14 mouse cellular contexts compared by ENCODE assay signal in the genomic region with DNA sequence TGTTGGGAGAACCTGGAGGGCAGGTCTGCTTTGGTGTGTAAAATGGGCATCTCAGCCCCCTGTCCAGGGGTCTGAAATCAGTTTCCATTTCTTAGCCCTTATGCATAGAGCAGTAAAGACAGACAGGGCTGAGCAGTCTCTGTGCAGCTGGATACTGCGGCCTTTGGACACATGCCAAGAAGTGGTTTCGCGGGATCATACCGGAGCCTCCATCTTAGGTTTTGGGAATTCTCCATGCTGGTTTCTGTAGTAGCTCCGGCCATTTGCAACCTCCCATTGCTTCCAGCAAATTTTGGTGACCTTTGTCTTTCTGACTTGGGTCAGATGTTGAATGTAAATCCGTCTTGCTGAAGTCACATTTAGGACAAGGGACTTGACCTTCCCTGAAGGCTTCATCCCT. TPM values are rescaled to one million over a fixed set of nuclear protein-coding genes. Genes with fewer than 3 reads are reported as not detected.
A peak's percentile ranks its signal among the peaks of the same experiment; 100 is the strongest.
DNase-seq lines count a peak whose midpoint lies in the region; ATAC-seq lines count a peak whose summit lies in the region.
"Had no signal": no experiment of that assay in that cellular context is flagged by ENCODE, and none has a peak within 500 bp of the region (broad histone marks: within the 10 kb centered on the region; RNA-seq: fewer than 3 reads in every experiment).

No protein-coding gene starts in this region.

- peak; percentile 43 for DNase-seq in embryonic facial prominence, embryonic 11.5 days (ENCODE audit: low spot score)
- DNase-seq in embryonic facial prominence, embryonic 10.5 days (ENCODE audit: low spot score) = no peak
- peak; percentile 32 for DNase-seq in kidney, adult 18-20 months
- DNase-seq in kidney, adult 8-10 months = no peak
- peak; percentile 71 for DNase-seq in testis, postnatal 10 days (ENCODE audit: low spot score)
- no peak for DNase-seq in testis, postnatal 14 days (ENCODE audit: low spot score)
- no peak for DNase-seq in thymus, postnatal 0 days (ENCODE audit: low spot score)
- DNase-seq in liver, embryonic 11.5 days (ENCODE audit: low spot score) = no peak
- DNase-seq: gastrocnemius, adult 2 months; lung, adult 18-20 months; right cerebral cortex, postnatal 25 days had no signal

- no peak overlapping the region for H3K4me3 ChIP-seq in embryonic facial prominence, embryonic 11.5 days (ENCODE audit: low read depth, low read length)
- no peak overlapping the region for H3K4me3 ChIP-seq in embryonic facial prominence, embryonic 10.5 days
- H3K4me3 ChIP-seq in liver, embryonic 11.5 days (ENCODE audit: low read depth, low read length) = no peak overlapping the region
- H3K4me3 ChIP-seq: gastrocnemius, adult 2 months had no signal

- no peaks in the 10 kb centered on the region for H3K36me3 ChIP-seq in embryonic facial prominence, embryonic 11.5 days (replicated peaks; ENCODE audit: control insufficient read depth, insufficient read depth, low read depth, low read length)
- no peaks in the 10 kb centered on the region for H3K36me3 ChIP-seq in embryonic facial prominence, embryonic 10.5 days (replicated peaks)
- H3K36me3 ChIP-seq in liver, embryonic 11.5 days (ENCODE audit: control insufficient read depth, insufficient read depth, low read length) = no peaks in the 10 kb centered on the region

- no peaks in the 10 kb centered on the region for H3K27me3 ChIP-seq in embryonic facial prominence, embryonic 11.5 days (ENCODE audit: control insufficient read depth, insufficient read depth, low read length)
- H3K27me3 ChIP-seq in embryonic facial prominence, embryonic 10.5 days (replicated peaks; ENCODE audit: low read depth, poor library complexity, severe bottlenecking) = no peaks in the 10 kb centered on the region
- no peaks in the 10 kb centered on the region for H3K27me3 ChIP-seq in liver, embryonic 11.5 days (replicated peaks; ENCODE audit: control insufficient read depth, insufficient read depth, low read length)
- H3K27me3 ChIP-seq: Patski had no signal

- 83% methylated on average over 6 of the region's 6 CpGs for WGBS in embryonic facial prominence, embryonic 11.5 days
- WGBS in embryonic facial prominence, embryonic 10.5 days = 88% methylated on average over 6 of the region's 6 CpGs
- WGBS in liver, embryonic 11.5 days = 90% methylated on average over 6 of the region's 6 CpGs

- no peak overlapping the region for H3K27ac ChIP-seq in embryonic facial prominence, embryonic 11.5 days (replicated peaks; ENCODE audit: low read depth, low read length)
- no peak overlapping the region for H3K27ac ChIP-seq in embryonic facial prominence, embryonic 10.5 days (replicated peaks)
- H3K27ac ChIP-seq in liver, embryonic 11.5 days (ENCODE audit: low read depth, low read length) = no peak overlapping the region
- H3K27ac ChIP-seq: gastrocnemius, adult 2 months; kidney, postnatal 0 days had no signal

- no peak overlapping the region for H3K9ac ChIP-seq in embryonic facial prominence, embryonic 11.5 days (replicated peaks; ENCODE audit: low read length)
- no peak overlapping the region for H3K9ac ChIP-seq in liver, embryonic 11.5 days (ENCODE audit: low read depth, low read length)

- H3K9me3 ChIP-seq in embryonic facial prominence, embryonic 11.5 days (replicated peaks; ENCODE audit: control insufficient read depth, low read length) = no peaks in the 10 kb centered on the region
- H3K9me3 ChIP-seq in embryonic facial prominence, embryonic 10.5 days = no peaks in the 10 kb centered on the region
- no peaks in the 10 kb centered on the region for H3K9me3 ChIP-seq in liver, embryonic 11.5 days (ENCODE audit: control insufficient read depth, low read length)

- no peak overlapping the region for H3K4me2 ChIP-seq in embryonic facial prominence, embryonic 11.5 days (ENCODE audit: low read depth, low read length)
- no peak overlapping the region for H3K4me2 ChIP-seq in liver, embryonic 11.5 days

- H3K4me1 ChIP-seq in embryonic facial prominence, embryonic 11.5 days (ENCODE audit: control insufficient read depth, insufficient read depth, low read length) = no peaks in the 10 kb centered on the region
- H3K4me1 ChIP-seq in embryonic facial prominence, embryonic 10.5 days = peaks cover 41% of the 10 kb centered on the region
- H3K4me1 ChIP-seq in liver, embryonic 11.5 days (replicated peaks; ENCODE audit: control insufficient read depth, insufficient read depth, low read length) = no peaks in the 10 kb centered on the region

- ATAC-seq in embryonic facial prominence, embryonic 11.5 days (replicated peaks; ENCODE audit: insufficient number of reproducible peaks, low FRiP score, low TSS enrichment, low read depth) = no peak
- no peak for ATAC-seq in liver, embryonic 11.5 days (replicated peaks; ENCODE audit: low FRiP score)
- ATAC-seq: Patski had no signal

RNA-seq across cellular contexts. Expression of a gene that starts 10.8 kb away (rescaled TPM):
- polyA plus RNA-seq in embryonic facial prominence, embryonic 11.5 days (2014; fragmentation: Nextera tagmentation; extraction: Ambion mirVana) = 237 and 257 TPM in 2 replicates
- 406 and 416 TPM in 2 replicates for polyA plus RNA-seq in embryonic facial prominence, embryonic 10.5 days (2016; fragmentation: Nextera tagmentation; extraction: Ambion mirVana)
- 217 and 246 TPM in 2 replicates for polyA plus RNA-seq in thymus, postnatal 0 days (2015; fragmentation: Nextera tagmentation; extraction: Ambion mirVana)
- polyA plus RNA-seq in liver, embryonic 11.5 days (2014; fragmentation: Nextera tagmentation; extraction: Ambion mirVana) = 329 and 336 TPM in 2 replicates

RNA-seq across cellular contexts. Expression of a gene that starts 22.7 kb away (rescaled TPM):
- 0.39 and 0.82 TPM in 2 replicates for polyA plus RNA-seq in embryonic facial prominence, embryonic 11.5 days (2014; fragmentation: Nextera tagmentation; extraction: Ambion mirVana)
- polyA plus RNA-seq in embryonic facial prominence, embryonic 10.5 days (2016; fragmentation: Nextera tagmentation; extraction: Ambion mirVana) = 1.7 and 2.2 TPM in 2 replicates
- polyA plus RNA-seq in thymus, postnatal 0 days (2015; fragmentation: Nextera tagmentation; extraction: Ambion mirVana) = 7.5 and 10.5 TPM in 2 replicates
- 0.69 and 1.5 TPM in 2 replicates for polyA plus RNA-seq in liver, embryonic 11.5 days (2014; fragmentation: Nextera tagmentation; extraction: Ambion mirVana)

RNA-seq across cellular contexts. Expression of a gene that starts 30.8 kb away (rescaled TPM):
- 10.9 and 11.2 TPM in 2 replicates for polyA plus RNA-seq in embryonic facial prominence, embryonic 11.5 days (2014; fragmentation: Nextera tagmentation; extraction: Ambion mirVana)
- 9.3 and 12.3 TPM in 2 replicates for polyA plus RNA-seq in embryonic facial prominence, embryonic 10.5 days (2016; fragmentation: Nextera tagmentation; extraction: Ambion mirVana)
- 1.7 TPM in 2 replicates for polyA plus RNA-seq in thymus, postnatal 0 days (2015; fragmentation: Nextera tagmentation; extraction: Ambion mirVana)
- polyA plus RNA-seq in liver, embryonic 11.5 days (2014; fragmentation: Nextera tagmentation; extraction: Ambion mirVana) = 50.9 and 52.4 TPM in 2 replicates

RNA-seq across cellular contexts. Expression of a gene that starts 31.0 kb away (rescaled TPM):
- 78.3 and 85.8 TPM in 2 replicates for polyA plus RNA-seq in embryonic facial prominence, embryonic 11.5 days (2014; fragmentation: Nextera tagmentation; extraction: Ambion mirVana)
- 123 and 139 TPM in 2 replicates for polyA plus RNA-seq in embryonic facial prominence, embryonic 10.5 days (2016; fragmentation: Nextera tagmentation; extraction: Ambion mirVana)
- polyA plus RNA-seq in thymus, postnatal 0 days (2015; fragmentation: Nextera tagmentation; extraction: Ambion mirVana) = 3.3 and 3.4 TPM in 2 replicates
- polyA plus RNA-seq in liver, embryonic 11.5 days (2014; fragmentation: Nextera tagmentation; extraction: Ambion mirVana) = 17.6 and 20.9 TPM in 2 replicates

RNA-seq across cellular contexts. Expression of a gene that starts 42.6 kb away (rescaled TPM):
- 0.50 and 0.88 TPM in 2 replicates for polyA plus RNA-seq in embryonic facial prominence, embryonic 11.5 days (2014; fragmentation: Nextera tagmentation; extraction: Ambion mirVana)
- 0.20 TPM in 1 of 2 replicates, not detected in the other for polyA plus RNA-seq in embryonic facial prominence, embryonic 10.5 days (2016; fragmentation: Nextera tagmentation; extraction: Ambion mirVana)
- polyA plus RNA-seq in thymus, postnatal 0 days (2015; fragmentation: Nextera tagmentation; extraction: Ambion mirVana) = 0.30 and 0.74 TPM in 2 replicates
- 11.1 and 11.8 TPM in 2 replicates for polyA plus RNA-seq in liver, embryonic 11.5 days (2014; fragmentation: Nextera tagmentation; extraction: Ambion mirVana)
- polyA plus RNA-seq: kidney, postnatal 0 days; neural tube, embryonic 14.5 days; Patski had no signal

Comparison
In these comparisons a context has a peak if more than half of its experiments do, and no peak if none do; other contexts are left out.
1. DNase-seq: peak in embryonic facial prominence, embryonic 11.5 days (single experiment), kidney, adult 18-20 months (single experiment) and testis, postnatal 10 days (single experiment); none in embryonic facial prominence, embryonic 10.5 days (single experiment), kidney, adult 8-10 months (0 of 2), testis, postnatal 14 days (single experiment), thymus, postnatal 0 days (single experiment) and liver, embryonic 11.5 days (single experiment).